Mouse (Mus musculus): ENCODE data around the gene Arhgap24. TPM values are rescaled to one million over a fixed set of nuclear protein-coding genes. Genes with fewer than 3 reads are reported as not detected.

Gene Arhgap24
- polyA plus RNA-seq, 1 experiment from 2014 or later, result 10.0 TPM

GRCm38 (mm10) chr5:102629362-102629771, 148.2 kb downstream of the Arhgap24 start:
- Histone ChIP-seq H3K9ac (no peak overlapping the region), H3K27me3 (replicated peaks) (no peaks in the 10 kb centered on the region), H3K4me2 (no peak overlapping the region), H3K9me3 (replicated peaks) (no peaks in the 10 kb centered on the region), H3K36me3 (no peaks in the 10 kb centered on the region), H3K27ac (ENCODE audit: poor library complexity, severe bottlenecking) (no peak overlapping the region), H3K4me3 (no peak overlapping the region), H3K4me1 (replicated peaks) (peaks cover 3% of the 10 kb centered on the region; the same call in 1 of the 2 replicates)
- 63% methylated on average over 11 of the region's 11 CpGs for WGBS
- ATAC-seq (ENCODE audit: insufficient number of reproducible peaks, low FRiP score), result no peak

- no peaks in the 10 kb centered on the region for H3K4me1 ChIP-seq (replicated peaks)
- H3K27me3 ChIP-seq (replicated peaks), result no peaks in the 10 kb centered on the region
- no peaks in the 10 kb centered on the region for H3K36me3 ChIP-seq
- no peak overlapping the region for H3K27ac ChIP-seq (ENCODE audit: poor library complexity, severe bottlenecking)
- H3K9ac ChIP-seq, result no peak overlapping the region
- 67% methylated on average over 4 of the region's 4 CpGs for WGBS
- ATAC-seq (ENCODE audit: insufficient number of reproducible peaks, low FRiP score), result no peak
- H3K4me3 ChIP-seq, result no peak overlapping the region
- H3K4me2 ChIP-seq, result no peak overlapping the region
- no peaks in the 10 kb centered on the region for H3K9me3 ChIP-seq (replicated peaks)
Measured at GRCm38 (mm10) chr5:102635591-102635990, 154.4 kb downstream of the Arhgap24 start.

GRCm38 (mm10) chr5:102639782-102640559, 158.8 kb downstream of the Arhgap24 start:
- H3K4me3 ChIP-seq, result no peak overlapping the region
- no peak overlapping the region for H3K9ac ChIP-seq
- H3K27me3 ChIP-seq (replicated peaks), result no peaks in the 10 kb centered on the region
- no peaks in the 10 kb centered on the region for H3K9me3 ChIP-seq (replicated peaks)
- no peaks in the 10 kb centered on the region for H3K36me3 ChIP-seq
- H3K4me1 ChIP-seq (replicated peaks), result no peaks in the 10 kb centered on the region
- H3K4me2 ChIP-seq, result no peak overlapping the region
- no peak overlapping the region for H3K27ac ChIP-seq (ENCODE audit: poor library complexity, severe bottlenecking)
- WGBS, result 61% methylated on average over 7 of the region's 7 CpGs
- no peak for ATAC-seq (ENCODE audit: insufficient number of reproducible peaks, low FRiP score)

GRCm38 (mm10) chr5:102643364-102643763, 162.2 kb downstream of the Arhgap24 start:
- 81% methylated on average over 7 of the region's 7 CpGs for WGBS
- Histone ChIP-seq H3K4me1 (replicated peaks) (no peaks in the 10 kb centered on the region), H3K9ac (no peak overlapping the region), H3K4me2 (no peak overlapping the region), H3K27ac (ENCODE audit: poor library complexity, severe bottlenecking) (no peak overlapping the region), H3K9me3 (replicated peaks) (no peaks in the 10 kb centered on the region), H3K36me3 (no peaks in the 10 kb centered on the region), H3K27me3 (replicated peaks) (no peaks in the 10 kb centered on the region), H3K4me3 (no peak overlapping the region)
- no peak for ATAC-seq (ENCODE audit: insufficient number of reproducible peaks, low FRiP score)

GRCm38 (mm10) chr5:102643820-102644219, 162.6 kb downstream of the Arhgap24 start:
- Histone ChIP-seq H3K4me3 (no peak overlapping the region), H3K9ac (no peak overlapping the region), H3K36me3 (no peaks in the 10 kb centered on the region), H3K4me2 (no peak overlapping the region), H3K9me3 (replicated peaks) (no peaks in the 10 kb centered on the region), H3K27ac (ENCODE audit: poor library complexity, severe bottlenecking) (no peak overlapping the region), H3K4me1 (replicated peaks) (no peaks in the 10 kb centered on the region), H3K27me3 (replicated peaks) (no peaks in the 10 kb centered on the region)
- WGBS, result 42% methylated on average over 4 of the region's 4 CpGs
- ATAC-seq (ENCODE audit: insufficient number of reproducible peaks, low FRiP score), result no peak

GRCm38 (mm10) chr5:102659061-102659460, 177.9 kb downstream of the Arhgap24 start:
- Histone ChIP-seq H3K36me3 (no peaks in the 10 kb centered on the region), H3K4me1 (replicated peaks) (0 out of 2 replicates have a peak, but pooled peaks cover 3% of the 10 kb centered on the region), H3K4me3 (no peak overlapping the region), H3K4me2 (no peak overlapping the region), H3K9me3 (replicated peaks) (no peaks in the 10 kb centered on the region), H3K27ac (ENCODE audit: poor library complexity, severe bottlenecking) (no peak overlapping the region), H3K9ac (no peak overlapping the region), H3K27me3 (replicated peaks) (no peaks in the 10 kb centered on the region)
- ATAC-seq (ENCODE audit: insufficient number of reproducible peaks, low FRiP score), result no peak

- H3K4me3 ChIP-seq, result no peak overlapping the region
- H3K9me3 ChIP-seq (replicated peaks), result no peaks in the 10 kb centered on the region
- H3K27ac ChIP-seq (ENCODE audit: poor library complexity, severe bottlenecking), result no peak overlapping the region
- no peak overlapping the region for H3K4me2 ChIP-seq
- H3K27me3 ChIP-seq (replicated peaks), result no peaks in the 10 kb centered on the region
- H3K9ac ChIP-seq, result no peak overlapping the region
- no peak for ATAC-seq (ENCODE audit: insufficient number of reproducible peaks, low FRiP score)
- H3K4me1 ChIP-seq (replicated peaks), result no peaks in the 10 kb centered on the region
- 65% methylated on average over 13 of the region's 13 CpGs for WGBS
- H3K36me3 ChIP-seq, result no peaks in the 10 kb centered on the region
Measured at GRCm38 (mm10) chr5:102664988-102665726, 184.0 kb downstream of the Arhgap24 start.

GRCm38 (mm10) chr5:102666886-102667285, 185.7 kb downstream of the Arhgap24 start:
- Histone ChIP-seq H3K27ac (ENCODE audit: poor library complexity, severe bottlenecking) (no peak overlapping the region), H3K9ac (no peak overlapping the region)

GRCm38 (mm10) chr5:102667754-102668575, 186.8 kb downstream of the Arhgap24 start:
- no peak for ATAC-seq (ENCODE audit: insufficient number of reproducible peaks, low FRiP score)
- 83% methylated on average over 9 of the region's 9 CpGs for WGBS
- H3K4me2 ChIP-seq, result no peak overlapping the region
- H3K9me3 ChIP-seq (replicated peaks), result no peaks in the 10 kb centered on the region
- H3K4me3 ChIP-seq, result no peak overlapping the region
- H3K9ac ChIP-seq, result no peak overlapping the region
- H3K36me3 ChIP-seq, result no peaks in the 10 kb centered on the region
- H3K27ac ChIP-seq (ENCODE audit: poor library complexity, severe bottlenecking), result no peak overlapping the region
- no peaks in the 10 kb centered on the region for H3K27me3 ChIP-seq (replicated peaks)
- H3K4me1 ChIP-seq (replicated peaks), result no peaks in the 10 kb centered on the region

More at GRCm38 (mm10) chr5:102666886-102667285, 185.7 kb downstream of the Arhgap24 start:
- 79% methylated on average over 3 of the region's 3 CpGs for WGBS
- ATAC-seq (ENCODE audit: insufficient number of reproducible peaks, low FRiP score), result no peak
- Histone ChIP-seq H3K4me2 (no peak overlapping the region), H3K4me3 (no peak overlapping the region), H3K36me3 (no peaks in the 10 kb centered on the region), H3K4me1 (replicated peaks) (no peaks in the 10 kb centered on the region), H3K9me3 (replicated peaks) (no peaks in the 10 kb centered on the region), H3K27me3 (replicated peaks) (no peaks in the 10 kb centered on the region)

GRCm38 (mm10) chr5:102670206-102670605, 189.0 kb downstream of the Arhgap24 start:
- 44% methylated on average over 4 of the region's 4 CpGs for WGBS
- H3K4me2 ChIP-seq, result no peak overlapping the region
- H3K27ac ChIP-seq (ENCODE audit: poor library complexity, severe bottlenecking), result no peak overlapping the region
- H3K27me3 ChIP-seq (replicated peaks), result no peaks in the 10 kb centered on the region
- H3K9me3 ChIP-seq (replicated peaks), result no peaks in the 10 kb centered on the region
- no peaks in the 10 kb centered on the region for H3K36me3 ChIP-seq
- no peak overlapping the region for H3K4me3 ChIP-seq
- H3K4me1 ChIP-seq (replicated peaks), result no peaks in the 10 kb centered on the region
- ATAC-seq (ENCODE audit: insufficient number of reproducible peaks, low FRiP score), result no peak
- H3K9ac ChIP-seq, result no peak overlapping the region
